13 mouse cellular contexts compared by ENCODE assay signal in the genomic region with DNA sequence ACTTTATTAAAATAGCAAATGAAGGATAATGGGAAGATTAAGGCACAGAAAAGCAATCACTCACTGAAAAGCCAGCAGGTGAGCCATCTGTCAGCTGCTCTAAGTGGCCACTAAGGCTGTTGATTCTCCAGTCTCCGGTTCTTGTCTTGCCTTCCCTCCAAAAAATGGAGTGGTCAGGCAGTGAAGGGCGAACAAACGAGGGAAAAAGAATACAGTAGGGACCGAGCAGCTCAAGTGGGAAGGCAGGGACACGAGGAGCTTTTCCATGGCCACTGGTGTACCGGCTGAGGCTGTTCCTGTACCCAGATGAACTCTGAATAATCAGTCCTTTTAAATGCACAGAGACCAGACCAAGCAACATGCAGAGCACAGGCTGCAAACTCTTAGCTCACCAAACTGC. TPM values are rescaled to one million over a fixed set of nuclear protein-coding genes. Genes with fewer than 3 reads are reported as not detected.
A peak's percentile ranks its signal among the peaks of the same experiment; 100 is the strongest.
DNase-seq lines count a peak whose midpoint lies in the region; ATAC-seq and TF ChIP-seq lines count a peak whose summit lies in the region.
"Had no signal": no experiment of that assay in that cellular context is flagged by ENCODE, and none has a peak within 500 bp of the region (broad histone marks: within the 10 kb centered on the region; RNA-seq: fewer than 3 reads in every experiment).

No protein-coding gene starts in this region.

- no peaks in the 10 kb centered on the region for H3K9me3 ChIP-seq in neural tube, embryonic 12.5 days
- no peaks in the 10 kb centered on the region; the same call in 1 of the 2 replicates for H3K9me3 ChIP-seq in hindbrain, embryonic 12.5 days (replicated peaks)
- H3K9me3 ChIP-seq: hindbrain, embryonic 15.5 days had no signal

- H3K4me3 ChIP-seq in cerebellum, adult 2 months (replicated peaks; ENCODE audit: insufficient read depth, low read depth, low read length) = no peak overlapping the region
- no peak overlapping the region for H3K4me3 ChIP-seq in neural tube, embryonic 12.5 days
- no peak overlapping the region for H3K4me3 ChIP-seq in hindbrain, embryonic 12.5 days
- H3K4me3 ChIP-seq: hindbrain, embryonic 15.5 days had no signal

- intact Hi-C loops in heart, postnatal 14 days (cut with DNase I) = no loop called here

- no peak for ATAC-seq in neural tube, embryonic 12.5 days (ENCODE audit: low FRiP score, low read depth)
- no peak; the same call in 1 of the 2 replicates for ATAC-seq in hindbrain, embryonic 12.5 days (ENCODE audit: low FRiP score)
- no peak for ATAC-seq in granulocyte monocyte progenitor cell, adult 5-6 weeks (replicated peaks; ENCODE audit: poor library complexity, severe bottlenecking)

- WGBS in cerebellum, adult 2 months = 33% methylated on average over 6 of the region's 6 CpGs
- WGBS in neural tube, embryonic 12.5 days = 32% methylated on average over 6 of the region's 6 CpGs
- 29% methylated on average over 6 of the region's 6 CpGs for WGBS in hindbrain, embryonic 12.5 days

- DNase-seq in cerebellum, adult 2 months = peak; percentile 19 to 25
- DNase-seq in cerebellum, adult 11 months = no peak
- DNase-seq in neural tube, embryonic 10.5 days (ENCODE audit: extremely low spot score, low spot score) = no peak
- no peak for DNase-seq in lung, postnatal 14 days
- DNase-seq in heart, postnatal 14 days = no peak
- DNase-seq: kidney, adult 18-20 months; kidney, postnatal 36 days; lung, embryonic 14.5 days; right cerebral cortex, postnatal 14 days had no signal

- H3K27me3 ChIP-seq in cerebellum, adult 2 months (ENCODE audit: control insufficient read depth, insufficient read depth, low read length) = no peaks in the 10 kb centered on the region; the same call in 1 of the 2 replicates
- H3K27me3 ChIP-seq in neural tube, embryonic 12.5 days (replicated peaks) = no peaks in the 10 kb centered on the region
- H3K27me3 ChIP-seq in hindbrain, embryonic 12.5 days = 0 out of 2 replicates have a peak, but pooled peaks cover 2% of the 10 kb centered on the region

- H3K4me2 ChIP-seq in neural tube, embryonic 12.5 days (replicated peaks) = 0 out of 2 replicates have a peak overlapping the region, but pooled peaks have one; percentile 18
- H3K4me2 ChIP-seq in hindbrain, embryonic 12.5 days (replicated peaks) = no peak overlapping the region
- H3K4me2 ChIP-seq: hindbrain, embryonic 15.5 days; lung, embryonic 14.5 days had no signal

- no peak for TF ChIP-seq CTCF in cerebellum, adult 2 months (IDR thresholded peaks at IDR 0.05; ENCODE audit: borderline replicate concordance, insufficient read depth, low read depth, low read length)

- no peak overlapping the region for H3K27ac ChIP-seq in cerebellum, adult 2 months (ENCODE audit: insufficient read depth, low read length)
- H3K27ac ChIP-seq in neural tube, embryonic 12.5 days = no peak overlapping the region
- H3K27ac ChIP-seq in hindbrain, embryonic 12.5 days = 0 out of 2 replicates have a peak overlapping the region, but pooled peaks have one; percentile 30
- H3K27ac ChIP-seq: hindbrain, embryonic 15.5 days had no signal

- H3K4me1 ChIP-seq in cerebellum, adult 2 months (ENCODE audit: control insufficient read depth, insufficient read depth, low read length) = no peaks in the 10 kb centered on the region
- H3K4me1 ChIP-seq in neural tube, embryonic 12.5 days = peaks cover 26% of the 10 kb centered on the region
- H3K4me1 ChIP-seq in hindbrain, embryonic 12.5 days = peaks cover 28% of the 10 kb centered on the region

- no peaks in the 10 kb centered on the region for H3K36me3 ChIP-seq in neural tube, embryonic 12.5 days
- no peaks in the 10 kb centered on the region for H3K36me3 ChIP-seq in hindbrain, embryonic 12.5 days
- H3K36me3 ChIP-seq: hindbrain, embryonic 15.5 days had no signal

- TF ChIP-seq POLR2A in cerebellum, adult 2 months (IDR thresholded peaks at IDR 0.05; ENCODE audit: borderline replicate concordance, insufficient read depth, low read length) = no peak

- no peak overlapping the region for H3K9ac ChIP-seq in neural tube, embryonic 12.5 days
- no peak overlapping the region for H3K9ac ChIP-seq in hindbrain, embryonic 12.5 days
- H3K9ac ChIP-seq: hindbrain, embryonic 15.5 days; lung, embryonic 14.5 days had no signal

RNA-seq across cellular contexts. Expression of a gene that starts 54.8 kb away (rescaled TPM):
- polyA plus RNA-seq in cerebellum, adult 2 months (2012; rRNA removed) = 5.1 and 5.8 TPM in 2 replicates
- 17.4 and 17.9 TPM in 2 replicates for polyA plus RNA-seq in neural tube, embryonic 12.5 days (2016; fragmentation: Nextera tagmentation; extraction: Ambion mirVana)
- 18.9 and 19.1 TPM in 2 replicates for polyA plus RNA-seq in hindbrain, embryonic 12.5 days (2016; fragmentation: Nextera tagmentation; extraction: Ambion mirVana)
- total RNA-seq in granulocyte monocyte progenitor cell, adult 5-6 weeks (2014; fragmentation: Nextera tagmentation) = 25.5 and 25.8 TPM in 2 replicates
- total RNA-seq in granulocyte monocyte progenitor cell, adult 5-6 weeks (2017) = 31.6 and 46.0 TPM in 2 replicates
- total RNA-seq in heart, postnatal 14 days (2021) = 100 to 1,000 TPM in 1 of 2 experiments, 10 to 100 TPM in 1; 96.6 to 108 TPM

Comparison
In these comparisons a context has a peak if more than half of its experiments do, and no peak if none do; other contexts are left out.
1. DNase-seq: peak in cerebellum, adult 2 months (2 of 2); none in cerebellum, adult 11 months (single experiment), neural tube, embryonic 10.5 days (single experiment), lung, postnatal 14 days (single experiment) and heart, postnatal 14 days (0 of 2).